In the genomic region with DNA sequence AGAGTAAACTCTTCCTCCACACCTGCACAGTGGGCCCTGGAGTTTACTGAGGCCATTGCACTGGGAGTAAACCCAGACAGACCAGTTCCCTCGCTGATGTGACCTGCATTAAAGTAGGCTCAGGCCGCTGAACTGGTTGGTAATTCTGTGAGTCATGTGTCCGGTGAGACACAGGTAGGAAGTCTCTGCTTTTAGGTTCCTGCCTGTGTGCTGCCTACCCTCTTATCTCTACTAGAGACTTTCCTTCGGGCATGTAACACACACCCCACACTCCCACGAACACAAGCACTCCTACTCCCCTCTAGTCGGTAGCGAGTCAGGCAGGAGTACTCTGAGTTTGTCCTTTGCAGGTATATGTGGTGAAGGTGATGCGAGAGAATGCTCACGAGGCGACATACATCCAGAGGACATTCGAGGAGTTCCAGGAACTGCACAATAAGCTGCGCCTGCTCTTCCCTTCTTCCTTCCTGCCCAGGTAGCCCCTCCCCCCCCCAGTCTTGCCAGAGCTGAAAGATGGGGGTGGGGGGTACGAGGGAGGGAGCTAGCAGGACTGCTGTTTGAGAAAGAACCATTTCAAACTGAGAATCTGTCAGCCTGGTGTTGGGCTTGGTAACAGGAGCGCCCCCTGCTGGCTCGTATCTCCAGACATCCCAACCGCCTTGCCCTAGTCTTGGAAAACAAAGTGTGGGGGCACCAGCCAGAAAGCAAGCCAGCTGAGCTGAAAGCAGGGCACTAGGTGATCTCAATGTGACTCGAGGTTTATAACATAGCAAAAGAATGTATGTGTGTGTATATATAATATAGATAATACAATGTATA, we compare ENCODE assay signal across 7 mouse cellular contexts. TPM values are rescaled to one million over a fixed set of nuclear protein-coding genes. Genes with fewer than 3 reads are reported as not detected.
A peak's percentile ranks its signal among the peaks of the same experiment; 100 is the strongest.
DNase-seq lines count a peak whose midpoint lies in the region; ATAC-seq and TF ChIP-seq lines count a peak whose summit lies in the region.

No protein-coding gene starts in this region.

- TF ChIP-seq CTCF in cerebellum, adult 2 months (IDR thresholded peaks at IDR 0.05; ENCODE audit: borderline replicate concordance, insufficient read depth, low read depth, low read length): peak; percentile 76
- TF ChIP-seq CTCF in hindbrain, postnatal 0 days (IDR thresholded peaks at IDR 0.05; ENCODE audit: low read depth): peak; percentile 88
- TF ChIP-seq CTCF in left cerebral cortex, adult 2 months (IDR thresholded peaks at IDR 0.05): peak; percentile 91

- peak; percentile 71 for DNase-seq in T-cell, adult 2 months (ENCODE audit: low spot score)
- peak; percentile 65 to 75 for DNase-seq in cerebellum, adult 2 months
- DNase-seq in hindbrain, postnatal 0 days (ENCODE audit: low spot score): peak; percentile 83
- DNase-seq in left cerebral cortex, adult 2 months (ENCODE audit: extremely low spot score in 1 of 2, low spot score in 2 of 2): peak; percentile 75 to 78
- peak; percentile 53 to 84 for DNase-seq in spleen, postnatal 10 days (ENCODE audit: low spot score in 2 of 2)

- peaks cover 63% of the 10 kb centered on the region; the same call in 1 of the 2 replicates for H3K36me3 ChIP-seq in hindbrain, postnatal 0 days (ENCODE audit: insufficient read depth, low read length)

- no peaks in the 10 kb centered on the region for H3K4me1 ChIP-seq in cerebellum, adult 2 months (ENCODE audit: control insufficient read depth, insufficient read depth, low read length)
- no peaks in the 10 kb centered on the region for H3K4me1 ChIP-seq in hindbrain, postnatal 0 days (ENCODE audit: insufficient read depth, low read length)

- no peak for TF ChIP-seq POLR2A in cerebellum, adult 2 months (IDR thresholded peaks at IDR 0.05; ENCODE audit: borderline replicate concordance, insufficient read depth, low read length)

- no peak overlapping the region for H3K27ac ChIP-seq in cerebellum, adult 2 months (ENCODE audit: insufficient read depth, low read length)
- no peak overlapping the region for H3K27ac ChIP-seq in hindbrain, postnatal 0 days
- no peak overlapping the region for H3K27ac ChIP-seq in left cerebral cortex, adult 2 months

- H3K4me2 ChIP-seq in hindbrain, postnatal 0 days (ENCODE audit: low read depth, low read length): no peak overlapping the region

- ATAC-seq in frontal cortex, adult (ENCODE audit: low TSS enrichment): peak; percentile 88
- ATAC-seq in hindbrain, postnatal 0 days: peak; percentile 78
- ATAC-seq in megakaryocyte-erythroid progenitor cell, adult 5-6 weeks (replicated peaks; ENCODE audit: low FRiP score, low TSS enrichment, poor library complexity, severe bottlenecking): peak; percentile 81

- H3K4me3 ChIP-seq in cerebellum, adult 2 months (replicated peaks; ENCODE audit: insufficient read depth, low read depth, low read length): no peak overlapping the region
- H3K4me3 ChIP-seq in hindbrain, postnatal 0 days (ENCODE audit: low read length): no peak overlapping the region
- H3K4me3 ChIP-seq in left cerebral cortex, adult 2 months: no peak overlapping the region

- H3K9ac ChIP-seq in hindbrain, postnatal 0 days (replicated peaks; ENCODE audit: low read length): no peak overlapping the region

- H3K9me3 ChIP-seq in hindbrain, postnatal 0 days (ENCODE audit: low read length): no peaks in the 10 kb centered on the region

- 51% methylated on average over 17 of the region's 17 CpGs for WGBS in cerebellum, adult 2 months
- WGBS in hindbrain, postnatal 0 days: 40% methylated on average over 17 of the region's 17 CpGs

- no peaks in the 10 kb centered on the region for H3K27me3 ChIP-seq in cerebellum, adult 2 months (ENCODE audit: control insufficient read depth, insufficient read depth, low read length)
- H3K27me3 ChIP-seq in hindbrain, postnatal 0 days (ENCODE audit: insufficient read depth, low read length): no peaks in the 10 kb centered on the region

- intact Hi-C loops in left cerebral cortex, adult 2 months (cut with DNase I): loop anchor here (1.0 kb wide), 1 partner anchor 62 kb away; no protein-coding TSS in a partner anchor

RNA-seq across cellular contexts. Expression of gene Ppp1r15b, which starts 29.8 kb away (rescaled TPM):
- 31.7 and 32.1 TPM in 2 replicates for polyA plus RNA-seq in cerebellum, adult 2 months (2012; rRNA removed)
- 37.4 and 46.9 TPM in 2 replicates for total RNA-seq in hindbrain, postnatal 0 days (2014; rRNA removed)
- 15.9 and 17.0 TPM in 2 replicates for polyA plus RNA-seq in hindbrain, postnatal 0 days (2015; fragmentation: Nextera tagmentation; extraction: Ambion mirVana)
- 10 to 100 TPM; 41.4 to 44.3 TPM for total RNA-seq in left cerebral cortex, adult 2 months (2021)
- 73.9 and 82.5 TPM in 2 replicates for total RNA-seq in megakaryocyte-erythroid progenitor cell, adult 5-6 weeks (2014; fragmentation: Nextera tagmentation)
- total RNA-seq in megakaryocyte-erythroid progenitor cell, adult 5-6 weeks (2017): 116 TPM in 2 replicates

RNA-seq across cellular contexts. Expression of gene Pik3c2b, which starts 55.7 kb away (rescaled TPM):
- polyA plus RNA-seq in cerebellum, adult 2 months (2012; rRNA removed): 12.9 and 15.5 TPM in 2 replicates
- 20.7 and 23.0 TPM in 2 replicates for total RNA-seq in hindbrain, postnatal 0 days (2014; rRNA removed)
- 7.1 and 8.7 TPM in 2 replicates for polyA plus RNA-seq in hindbrain, postnatal 0 days (2015; fragmentation: Nextera tagmentation; extraction: Ambion mirVana)
- total RNA-seq in left cerebral cortex, adult 2 months (2021): 10 to 100 TPM; 13.2 to 17.7 TPM
- total RNA-seq in megakaryocyte-erythroid progenitor cell, adult 5-6 weeks (2014; fragmentation: Nextera tagmentation): 3.5 and 4.0 TPM in 2 replicates
- 0.33 and 0.88 TPM in 2 replicates for total RNA-seq in megakaryocyte-erythroid progenitor cell, adult 5-6 weeks (2017)
